Mouse (Mus musculus): ENCODE measurements around the gene Acss1. TPM values are rescaled to one million over a fixed set of nuclear protein-coding genes. Genes with fewer than 3 reads are reported as not detected.

Gene Acss1
- 2.8 and 13.4 TPM in 2 replicates for polyA plus RNA-seq (2012; ENCODE audit: insufficient read depth, low replicate concordance)

- no peak for TF ChIP-seq FLI1 (IDR thresholded peaks at IDR 0.05; ENCODE audit: low read length)
- TF ChIP-seq GATA1 (IDR thresholded peaks at IDR 0.05; ENCODE audit: borderline replicate concordance, low read length): no peak
- peaks cover 72% of the 10 kb centered on the region for H3K4me1 ChIP-seq
Measured at GRCm38 (mm10) chr2:150667820-150668766, at the start of gene Acss1. Gene Acss1 (minus strand): TSS chr2:150668500.

GRCm38 (mm10) chr2:150712167-150712674 lies 43.9 kb upstream of the Acss1 start:
- H3K36me3 ChIP-seq (replicated peaks; ENCODE audit: low read length): no peaks in the 10 kb centered on the region
- H3K27me3 ChIP-seq (replicated peaks): peaks cover 7% of the 10 kb centered on the region
- no peaks in the 10 kb centered on the region for H3K9me3 ChIP-seq
- 0 out of 2 replicates have a peak, but pooled peaks cover 2% of the 10 kb centered on the region for H3K4me1 ChIP-seq
- no peak for TF ChIP-seq FLI1 (IDR thresholded peaks at IDR 0.05; ENCODE audit: low read length)
- TF ChIP-seq GATA1 (IDR thresholded peaks at IDR 0.05; ENCODE audit: borderline replicate concordance, low read length): no peak
- H3K4me3 ChIP-seq (replicated peaks): no peak overlapping the region

More at GRCm38 (mm10) chr2:150667820-150668766, at the start of gene Acss1:
- H3K4me3 ChIP-seq (replicated peaks): peak within 1 kb of the TSS; percentile 96
- peaks cover 29% of the 10 kb centered on the region for H3K27me3 ChIP-seq (replicated peaks)
- H3K9me3 ChIP-seq: no peaks in the 10 kb centered on the region
- H3K36me3 ChIP-seq (replicated peaks; ENCODE audit: low read length): no peaks in the 10 kb centered on the region

GRCm38 (mm10) chr2:150691481-150692170 lies 23.3 kb upstream of the Acss1 start:
- H3K27me3 ChIP-seq (replicated peaks): peaks cover 67% of the 10 kb centered on the region
- TF ChIP-seq GATA1 (IDR thresholded peaks at IDR 0.05; ENCODE audit: borderline replicate concordance, low read length) (no peak), FLI1 (IDR thresholded peaks at IDR 0.05; ENCODE audit: low read length) (no peak)

GRCm38 (mm10) chr2:150690216-150690615 lies 21.9 kb upstream of the Acss1 start:
- H3K4me3 ChIP-seq (replicated peaks): no peak overlapping the region

More at GRCm38 (mm10) chr2:150691481-150692170, 23.3 kb upstream of the Acss1 start:
- Histone ChIP-seq H3K4me3 (replicated peaks) (no peak overlapping the region), H3K36me3 (replicated peaks; ENCODE audit: low read length) (no peaks in the 10 kb centered on the region), H3K9me3 (peaks cover 4% of the 10 kb centered on the region), H3K4me1 (peaks cover 8% of the 10 kb centered on the region)

GRCm38 (mm10) chr2:150689223-150689800 lies 21.0 kb upstream of the Acss1 start, which contains the start of gene Vsx1:
Gene Vsx1 (minus strand): TSS chr2:150689360.
- Histone ChIP-seq H3K4me1 (peaks cover 8% of the 10 kb centered on the region), H3K27me3 (replicated peaks) (peaks cover 84% of the 10 kb centered on the region), H3K4me3 (replicated peaks) (no peak within 1 kb of the TSS), H3K36me3 (replicated peaks; ENCODE audit: low read length) (no peaks in the 10 kb centered on the region), H3K9me3 (peaks cover 4% of the 10 kb centered on the region)
- no peak for TF ChIP-seq FLI1 (IDR thresholded peaks at IDR 0.05; ENCODE audit: low read length)
- no peak for TF ChIP-seq GATA1 (IDR thresholded peaks at IDR 0.05; ENCODE audit: borderline replicate concordance, low read length)

More at GRCm38 (mm10) chr2:150690216-150690615, 21.9 kb upstream of the Acss1 start:
- Histone ChIP-seq H3K9me3 (peaks cover 4% of the 10 kb centered on the region), H3K4me1 (peaks cover 8% of the 10 kb centered on the region), H3K36me3 (replicated peaks; ENCODE audit: low read length) (no peaks in the 10 kb centered on the region), H3K27me3 (replicated peaks) (peaks cover 78% of the 10 kb centered on the region)
- TF ChIP-seq GATA1 (IDR thresholded peaks at IDR 0.05; ENCODE audit: borderline replicate concordance, low read length) (no peak), FLI1 (IDR thresholded peaks at IDR 0.05; ENCODE audit: low read length) (no peak)

- Histone ChIP-seq H3K9me3 (no peaks in the 10 kb centered on the region), H3K4me3 (replicated peaks) (no peak overlapping the region), H3K27me3 (replicated peaks) (peaks cover 82% of the 10 kb centered on the region), H3K36me3 (replicated peaks; ENCODE audit: low read length) (no peaks in the 10 kb centered on the region), H3K4me1 (peaks cover 8% of the 10 kb centered on the region)
- TF ChIP-seq GATA1 (IDR thresholded peaks at IDR 0.05; ENCODE audit: borderline replicate concordance, low read length) (no peak), FLI1 (IDR thresholded peaks at IDR 0.05; ENCODE audit: low read length) (no peak)
Measured at GRCm38 (mm10) chr2:150688541-150689186, 20.4 kb upstream of the Acss1 start.

GRCm38 (mm10) chr2:150687871-150688540 lies 19.7 kb upstream of the Acss1 start:
- peaks cover 8% of the 10 kb centered on the region for H3K4me1 ChIP-seq
- no peak for TF ChIP-seq FLI1 (IDR thresholded peaks at IDR 0.05; ENCODE audit: low read length)
- TF ChIP-seq GATA1 (IDR thresholded peaks at IDR 0.05; ENCODE audit: borderline replicate concordance, low read length): no peak
- H3K4me3 ChIP-seq (replicated peaks): no peak overlapping the region
- peaks cover 79% of the 10 kb centered on the region for H3K27me3 ChIP-seq (replicated peaks)
- no peaks in the 10 kb centered on the region for H3K9me3 ChIP-seq
- H3K36me3 ChIP-seq (replicated peaks; ENCODE audit: low read length): no peaks in the 10 kb centered on the region

- no peak overlapping the region for H3K4me3 ChIP-seq (replicated peaks)
- no peaks in the 10 kb centered on the region for H3K36me3 ChIP-seq (replicated peaks; ENCODE audit: low read length)
- H3K27me3 ChIP-seq (replicated peaks): peaks cover 56% of the 10 kb centered on the region
- H3K9me3 ChIP-seq: no peaks in the 10 kb centered on the region
- TF ChIP-seq FLI1 (IDR thresholded peaks at IDR 0.05; ENCODE audit: low read length): no peak
- no peak for TF ChIP-seq GATA1 (IDR thresholded peaks at IDR 0.05; ENCODE audit: borderline replicate concordance, low read length)
- peaks cover 8% of the 10 kb centered on the region for H3K4me1 ChIP-seq
Measured at GRCm38 (mm10) chr2:150685389-150685788, 17.1 kb upstream of the Acss1 start.

All from megakaryocyte, embryonic 14.5 days (primary cell).